Mouse (Mus musculus) left cerebral cortex, postnatal 14 days (tissue): ENCODE measurements at regions not wholly inside any gene's neighbourhood (a gene's known extent, or its start where the extent isn't known, plus 50 kb on each side); places are given as distances from the start of the nearest gene placed in this dataset.
"Not testable (repeated sequence)": the region's sequence is repeated elsewhere in the genome, so short reads cannot be mapped to it uniquely, and the experiment has no call there.

ENCODE experiments used
- DNase-seq, 2 experiments: peaks; one replicate each; pipeline ENCODE4 v3.0.0; 2021 to 2022; ENCODE audit warnings: low spot score in 2 of 2, mixed read lengths in 1 of 2
- intact Hi-C: fragments of 180-260 bp; cut with DNase I; formaldehyde crosslinking; loops from one replicate; pipeline ENCODE4 v1.15.1; 2025

- intact Hi-C loops, DNase-seq: not testable (repeated sequence)
Measured at GRCm38 (mm10) chr8:118209301-118209700, 74.2 kb upstream of the Cdh13 start.

- peak; percentile 28 to 34 for DNase-seq
Measured at GRCm38 (mm10) chr8:118190866-118191265, 92.7 kb upstream of the Cdh13 start.

DNA sequence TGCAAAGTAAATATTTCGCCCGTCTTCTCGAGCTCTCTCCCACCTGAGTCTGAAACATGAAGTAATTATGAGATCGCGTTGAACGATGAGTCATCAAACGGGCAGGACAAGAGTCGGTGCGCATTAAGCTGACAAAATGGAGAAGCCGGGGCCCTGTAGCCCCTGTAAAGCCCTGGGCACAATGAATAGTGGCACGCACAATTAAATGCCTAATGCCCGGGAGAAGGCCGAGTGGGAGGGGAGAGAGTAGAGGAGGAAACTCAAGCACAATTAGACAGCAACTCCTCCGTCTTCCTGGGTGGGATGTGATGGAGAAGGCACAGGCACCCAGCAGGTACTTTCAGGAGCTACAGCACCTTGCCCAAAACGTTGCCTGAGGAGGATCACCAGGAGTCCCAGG is 94.3 kb upstream of the Cdh13 start:
- intact Hi-C loops = no loop called here
- no peak for DNase-seq

More at GRCm38 (mm10) chr8:118190866-118191265, 92.7 kb upstream of the Cdh13 start:
- intact Hi-C loops = no loop called here

DNA sequence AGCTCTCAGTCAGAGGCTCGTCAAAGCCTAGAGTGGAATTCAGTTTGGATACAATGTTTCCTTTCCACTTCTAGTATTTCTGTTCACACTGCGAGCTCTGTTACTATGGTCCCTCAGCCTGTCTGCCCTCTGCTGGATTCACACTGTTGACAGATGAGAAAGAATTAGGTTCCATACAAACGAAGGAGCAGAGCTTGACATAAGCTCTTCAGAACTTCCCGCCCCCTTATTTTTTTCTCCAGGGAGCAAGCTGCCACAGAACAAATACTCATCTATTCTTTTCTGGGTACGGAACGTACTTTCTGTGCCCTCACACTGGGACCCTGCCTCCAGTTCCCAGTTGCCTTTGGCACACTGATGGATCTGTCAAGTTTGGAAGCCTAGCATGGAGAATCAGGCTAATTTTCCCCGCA is 114.5 kb upstream of the Cdh13 start:
- DNase-seq = peak; percentile 45 to 66
- intact Hi-C loops = no loop called here

DNA sequence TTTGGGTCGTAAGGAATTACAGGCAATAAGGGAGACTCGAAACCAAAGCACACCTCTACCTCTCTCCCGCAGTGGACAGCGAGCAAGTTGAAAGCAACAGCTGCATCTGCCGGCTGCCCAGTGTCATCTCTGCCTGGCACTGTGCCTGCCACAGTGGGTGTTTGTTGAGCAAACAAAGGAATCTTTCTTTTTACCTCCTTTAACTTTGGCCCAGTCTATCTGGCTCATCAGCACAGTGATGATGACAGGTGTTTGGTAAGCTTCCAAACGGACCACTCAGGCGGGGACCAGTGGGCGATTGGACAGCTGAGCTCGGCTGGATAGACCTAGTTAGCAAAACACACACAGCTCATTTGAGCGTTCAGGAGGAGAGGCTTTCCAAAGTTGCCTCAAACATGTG is 121.4 kb upstream of the Cdh13 start:
- intact Hi-C loops = no loop called here
- peak; percentile 53 to 69 for DNase-seq

- intact Hi-C loops = no loop called here
- no peak for DNase-seq
Measured at GRCm38 (mm10) chr8:118147359-118148205, 136.0 kb upstream of the Cdh13 start.

GRCm38 (mm10) chr8:118144546-118144945 is 139.0 kb upstream of the Cdh13 start:
- intact Hi-C loops = no loop called here
- no peak for DNase-seq

GRCm38 (mm10) chr8:118142311-118142710 is 141.2 kb upstream of the Cdh13 start:
- DNase-seq = no peak
- intact Hi-C loops = no loop called here

GRCm38 (mm10) chr8:118139928-118140327 is 143.6 kb upstream of the Cdh13 start:
- intact Hi-C loops = no loop called here
- DNase-seq = no peak

DNA sequence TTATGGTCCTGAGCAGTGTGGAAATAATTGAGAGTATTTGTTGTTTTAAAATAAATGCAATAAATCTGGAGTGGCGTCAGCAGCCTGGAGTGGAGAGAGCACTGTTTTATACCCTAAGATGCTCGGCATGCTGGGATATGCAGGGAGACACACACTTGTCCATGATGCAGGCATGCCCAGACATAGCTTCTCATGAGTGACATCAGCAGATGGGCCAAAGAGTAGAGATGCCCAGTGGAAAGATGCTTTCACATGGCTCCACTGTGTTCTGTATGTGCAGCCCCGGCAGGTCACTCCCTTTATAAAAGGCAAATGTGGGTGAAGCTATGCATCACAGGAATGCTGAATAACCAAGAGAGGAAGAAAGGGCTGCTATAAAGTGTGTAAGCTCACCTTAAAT is 145.7 kb upstream of the Cdh13 start:
- intact Hi-C loops = no loop called here
- DNase-seq = no peak

GRCm38 (mm10) chr8:118124993-118125392 is 158.5 kb upstream of the Cdh13 start:
- DNase-seq = no peak
- intact Hi-C loops = no loop called here

DNA sequence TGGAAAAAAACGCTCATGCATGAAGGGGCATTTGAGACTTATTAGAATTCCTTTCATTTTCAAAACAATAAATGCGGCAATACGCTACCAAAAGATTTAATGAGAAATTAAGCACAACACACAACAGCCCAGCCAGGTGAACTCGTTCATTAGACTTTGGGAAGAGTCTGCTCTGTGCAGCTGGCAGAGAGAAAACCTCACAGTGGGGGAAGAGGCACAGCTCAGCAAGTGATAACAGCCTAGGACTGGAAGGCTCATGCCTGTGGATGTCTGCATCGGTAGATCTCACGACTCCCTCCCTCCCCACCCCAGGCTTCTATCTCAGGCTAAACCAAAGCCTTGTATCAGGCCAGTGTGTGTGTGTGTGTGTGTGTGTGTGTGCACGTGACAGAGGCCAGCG is 169.3 kb upstream of the Cdh13 start:
- DNase-seq = peak in 1 of 2 experiments; percentile 36
- intact Hi-C loops = no loop called here

DNA sequence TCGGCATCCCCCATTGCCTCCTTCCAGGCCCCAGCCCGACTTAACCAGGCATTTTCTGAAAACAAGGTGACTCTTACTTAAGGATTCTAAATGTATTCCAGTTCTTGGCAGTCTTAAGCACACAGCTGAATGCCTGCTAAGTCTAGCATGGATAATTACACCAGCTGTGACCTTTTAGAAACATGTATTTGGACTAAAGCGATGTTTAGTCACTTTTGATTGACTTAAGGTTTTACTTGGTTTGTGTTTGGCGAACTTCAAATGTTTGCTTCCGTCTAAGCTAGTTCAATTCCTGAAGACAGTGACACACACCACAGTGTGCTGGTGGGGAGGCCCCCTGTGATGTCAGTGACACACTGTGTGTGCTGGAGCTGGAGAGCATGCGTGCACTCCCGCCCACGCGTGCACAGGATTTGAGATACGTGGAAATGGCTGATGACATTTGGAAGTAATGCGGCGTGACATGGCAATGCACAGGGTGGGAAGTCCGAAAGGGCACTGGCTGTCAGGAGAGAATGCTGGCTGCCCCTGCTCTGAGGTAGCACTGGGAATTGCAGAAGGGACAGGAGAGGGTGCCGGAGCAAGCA is 179.0 kb upstream of the Cdh13 start:
- intact Hi-C loops = no loop called here
- DNase-seq = peak; percentile 13 to 45

DNA sequence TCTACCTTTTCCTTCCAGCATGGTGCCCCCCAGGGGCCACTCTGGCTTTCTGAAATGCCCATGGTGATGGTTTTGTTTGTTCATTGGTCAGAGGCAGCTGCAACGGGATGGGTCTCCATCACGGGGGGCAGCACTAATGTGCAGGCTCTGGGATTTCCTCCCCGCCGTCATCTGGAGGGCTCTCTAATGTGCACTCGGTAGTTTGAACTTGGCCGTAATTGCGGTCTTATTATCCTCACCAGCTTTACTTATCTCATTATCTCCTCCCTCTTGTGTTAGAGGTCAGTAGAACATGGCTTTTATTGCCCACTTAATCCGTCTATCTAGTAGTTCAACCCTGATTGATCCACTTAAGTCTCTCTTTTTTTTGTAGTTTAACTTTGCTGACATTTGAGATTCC is 182.2 kb upstream of the Cdh13 start:
- intact Hi-C loops = no loop called here
- DNase-seq = no peak

GRCm38 (mm10) chr8:118062736-118063135 is 220.8 kb upstream of the Cdh13 start:
- intact Hi-C loops = no loop called here
- DNase-seq = no peak

DNA sequence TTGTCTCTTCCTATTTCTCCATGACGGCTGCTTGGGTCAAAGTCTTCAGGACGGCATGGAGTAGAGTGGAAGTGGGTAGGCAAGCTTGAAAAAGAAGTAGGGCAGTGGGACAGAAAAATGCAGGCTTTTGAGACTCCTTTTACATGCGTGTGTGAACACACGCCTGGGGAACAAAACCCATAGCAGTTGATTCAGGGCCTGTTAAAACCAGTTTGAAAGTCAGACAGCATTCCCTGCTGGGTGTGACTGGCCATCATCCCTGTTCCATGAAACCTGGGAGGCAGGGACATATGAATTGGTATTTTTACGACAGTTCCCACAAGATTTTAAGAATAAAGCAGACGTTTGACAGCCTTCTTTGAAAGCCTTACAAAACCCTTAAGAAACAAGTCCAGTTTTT is 226.8 kb upstream of the Cdh13 start:
- intact Hi-C loops = no loop called here
- no peak for DNase-seq

DNA sequence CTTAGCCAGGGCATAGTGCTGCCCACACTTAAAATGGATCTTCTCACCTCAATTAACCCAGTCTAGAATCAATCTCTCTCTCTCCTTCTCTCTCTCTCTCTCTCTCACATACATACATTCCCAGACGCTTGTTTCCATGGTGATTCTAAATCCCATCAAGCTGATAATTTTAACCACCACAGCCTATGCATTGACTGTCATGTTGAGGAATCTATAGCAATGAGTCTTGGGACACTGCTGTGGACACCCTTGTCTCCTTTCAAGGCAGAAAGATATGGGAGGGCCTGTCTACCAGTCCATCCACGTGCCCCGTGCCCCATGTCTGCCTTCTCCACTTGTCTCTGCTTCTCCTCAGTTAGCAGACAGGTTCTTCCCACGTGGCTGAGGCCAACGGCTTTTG is 228.0 kb upstream of the Cdh13 start:
- DNase-seq = peak in 1 of 2 experiments; percentile 39
- intact Hi-C loops = no loop called here

DNA sequence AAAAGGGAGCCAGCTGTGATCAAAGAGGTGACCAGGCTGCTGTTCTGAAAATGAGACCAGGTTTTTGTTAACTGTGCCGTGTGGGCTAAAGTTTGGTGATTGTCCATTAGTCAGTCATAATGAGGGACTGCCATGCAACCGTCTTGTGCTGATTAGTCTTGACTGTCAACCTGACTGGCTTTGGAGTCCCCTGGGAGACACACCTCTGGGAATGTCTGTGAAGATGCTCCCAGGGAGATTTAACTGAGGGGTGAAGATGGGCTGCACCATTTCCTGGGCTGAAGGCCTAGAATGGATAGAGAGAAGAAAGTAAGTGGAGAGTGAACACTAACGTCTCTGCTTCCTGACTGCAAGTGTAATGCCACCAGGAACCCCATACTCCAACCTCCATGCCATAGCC is 233.1 kb upstream of the Cdh13 start:
- intact Hi-C loops = no loop called here
- DNase-seq = no peak

- DNase-seq = no peak
- intact Hi-C loops = no loop called here
Measured at GRCm38 (mm10) chr8:118042253-118042860, 240.6 kb upstream of the Mphosph6 start.

- intact Hi-C loops = no loop called here
- no peak for DNase-seq
Measured at GRCm38 (mm10) chr8:118041253-118041652, 239.5 kb upstream of the Mphosph6 start.

DNA sequence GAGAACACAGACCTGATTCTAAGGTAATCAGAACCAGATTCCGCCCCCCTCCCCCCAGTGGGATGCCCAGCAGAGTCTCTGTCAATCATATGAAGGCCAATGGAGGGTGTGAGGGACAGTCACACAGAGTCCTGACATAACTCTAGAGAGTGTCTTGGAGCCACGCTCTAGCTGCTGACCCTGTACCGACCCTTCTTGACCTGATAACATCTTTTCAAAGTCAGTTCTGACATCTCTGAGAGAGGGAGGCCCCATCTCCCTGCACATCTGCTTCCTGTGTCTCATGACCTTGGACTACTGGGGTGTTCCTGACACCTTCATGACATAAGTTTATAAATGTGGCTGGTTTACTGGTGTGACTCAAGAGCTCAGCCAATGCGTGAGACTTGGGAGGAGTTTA is 236.1 kb upstream of the Mphosph6 start:
- intact Hi-C loops = no loop called here
- DNase-seq = no peak
